ENCODE assay signal across 8 mouse cellular contexts in genomic region chr7:140101993-140102860, GRCm38 (mm10). TPM values are rescaled to one million over a fixed set of nuclear protein-coding genes. Genes with fewer than 3 reads are reported as not detected.
DNase-seq lines count a peak whose midpoint lies in the region; ATAC-seq lines count a peak whose summit lies in the region.

Fuom (minus strand) TSS chr7:140102441.

- H3K36me3 ChIP-seq in hindbrain, embryonic 13.5 days, result peaks cover 24% of the 10 kb centered on the region

- H3K27me3 ChIP-seq in hindbrain, embryonic 13.5 days, result no peaks in the 10 kb centered on the region; the same call in 1 of the 2 replicates

- no peaks in the 10 kb centered on the region for H3K9me3 ChIP-seq in hindbrain, embryonic 13.5 days

- DNase-seq in WW6 (ENCODE audit: low read depth, low spot score), result peak; percentile 71
- peak; percentile 85 to 89 for DNase-seq in cerebellum, postnatal 25 days
- DNase-seq in frontal cortex, postnatal 25 days (ENCODE audit: low spot score in 2 of 2), result peak; percentile 59 to 74
- DNase-seq in left cerebral cortex, adult 11 months (ENCODE audit: low spot score), result peak; percentile 81
- DNase-seq in lung, postnatal 36 days, result peak; percentile 90
- DNase-seq in retina, postnatal 1 day, result peak; percentile 89
- DNase-seq in thymus, postnatal 4 days, result peak; percentile 91

- H3K4me1 ChIP-seq in hindbrain, embryonic 13.5 days (replicated peaks), result peaks cover 20% of the 10 kb centered on the region

- H3K4me2 ChIP-seq in hindbrain, embryonic 13.5 days, result peak within 1 kb of the TSS; percentile 67

- ATAC-seq in hindbrain, embryonic 13.5 days (ENCODE audit: low FRiP score), result peak; percentile 91

- peak within 1 kb of the TSS; percentile 73 for H3K9ac ChIP-seq in hindbrain, embryonic 13.5 days

- peak within 1 kb of the TSS; percentile 27; the same call in 1 of the 2 replicates for H3K27ac ChIP-seq in hindbrain, embryonic 13.5 days

- 2% methylated on average over 30 of the region's 30 CpGs for WGBS in hindbrain, embryonic 13.5 days

- H3K4me3 ChIP-seq in hindbrain, embryonic 13.5 days, result peak within 1 kb of the TSS; percentile 41

RNA-seq across cellular contexts. Expression of gene Fuom, which starts in this region (rescaled TPM):
- polyA plus RNA-seq in hindbrain, embryonic 13.5 days (2015; fragmentation: Nextera tagmentation; extraction: Ambion mirVana), result 27.9 and 30.4 TPM in 2 replicates

Comparison
In these comparisons a context has a peak if more than half of its experiments do, and no peak if none do; other contexts are left out.
1. Peak in every context shown above with its lines: DNase-seq, ATAC-seq, H3K4me3 ChIP-seq and H3K27ac ChIP-seq.